Mouse (Mus musculus) neural tube, embryonic 13.5 days (tissue): ENCODE results near the gene Meis1. TPM values are rescaled to one million over a fixed set of nuclear protein-coding genes. Genes with fewer than 3 reads are reported as not detected.

Experiments used
- ATAC-seq: fragments of 200-750 bp; cut with Nextera tagmentation; 2 replicates; pipeline ENCODE4 v1.8.0; 2017; ENCODE audit warnings: low read depth, mild to moderate bottlenecking, moderate TSS enrichment, moderate library complexity
- H3K27ac ChIP-seq: fragments of 300-500 bp; sonication (generic); replicated peaks from 2 replicates; pipeline ENCODE4 v1.5.1; 2015; ENCODE audit warnings: moderate library complexity, mild to moderate bottlenecking, inconsistent platforms
- H3K27me3 ChIP-seq: fragments of 300-500 bp; sonication (generic); 2 replicates; pipeline ENCODE4 v1.6.1; 2015; ENCODE audit warnings: mild to moderate bottlenecking, inconsistent platforms
- H3K36me3 ChIP-seq: fragments of 300-500 bp; sonication (generic); 2 replicates; pipeline ENCODE4 v1.6.1; 2015; ENCODE audit warnings: mild to moderate bottlenecking, inconsistent platforms
- H3K4me1 ChIP-seq: fragments of 300-500 bp; sonication (generic); replicated peaks from 2 replicates; pipeline ENCODE4 v1.6.1; 2015; ENCODE audit warnings: inconsistent platforms
- H3K4me2 ChIP-seq: fragments of 300-500 bp; sonication (generic); 2 replicates; pipeline ENCODE4 v1.6.1; 2015; ENCODE audit warnings: inconsistent platforms, mild to moderate bottlenecking, moderate library complexity
- H3K4me3 ChIP-seq: fragments of 300-500 bp; sonication (generic); 2 replicates; pipeline ENCODE4 v1.5.1; 2015; ENCODE audit warnings: mild to moderate bottlenecking, inconsistent platforms
- H3K9ac ChIP-seq: fragments of 300-500 bp; sonication (generic); 2 replicates; pipeline ENCODE4 v1.6.1; 2015; ENCODE audit warnings: moderate library complexity, mild to moderate bottlenecking, inconsistent platforms
- H3K9me3 ChIP-seq: fragments of 300-500 bp; sonication (generic); 2 replicates; pipeline ENCODE4 v1.6.1; 2016; ENCODE audit warnings: inconsistent platforms
- WGBS: fragments of 180-500 bp; shearing (Covaris S2); methylation state at CpG from one replicate; pipeline ENCODE4 v1.1.7; 2015; 5-methylcytosine and 5-hydroxymethylcytosine counted together
- polyA plus RNA-seq: library from polyadenylated mRNA; unstranded; fragments of >200 nt; fragmentation: Nextera tagmentation; extraction: Ambion mirVana; gene quantifications from 2 replicates; pipeline ENCODE4 v1.2.1, GENCODE M21; 2015

Gene Meis1
- polyA plus RNA-seq, 1 experiment from 2014 or later = 159 TPM

- ATAC-seq = no peak
- H3K4me1 ChIP-seq = peaks cover 38% of the 10 kb centered on the region
- no peaks in the 10 kb centered on the region for H3K27me3 ChIP-seq
- H3K4me3 ChIP-seq = no peak overlapping the region
- no peak overlapping the region for H3K4me2 ChIP-seq
- H3K9me3 ChIP-seq = no peaks in the 10 kb centered on the region
- H3K36me3 ChIP-seq = peaks cover 3% of the 10 kb centered on the region; the same call in 1 of the 2 replicates
- WGBS = 74% methylated on average over 7 of the region's 7 CpGs
- no peak overlapping the region for H3K9ac ChIP-seq
- H3K27ac ChIP-seq = no peak overlapping the region
Observed at GRCm38 (mm10) chr11:18955969-18956368, 62.8 kb downstream of the Meis1 start.

- Histone ChIP-seq H3K4me2 (no peak overlapping the region), H3K4me1 (peaks cover 36% of the 10 kb centered on the region), H3K9me3 (no peaks in the 10 kb centered on the region), H3K27ac (no peak overlapping the region), H3K27me3 (no peaks in the 10 kb centered on the region), H3K4me3 (no peak overlapping the region), H3K36me3 (peaks cover 3% of the 10 kb centered on the region; the same call in 1 of the 2 replicates), H3K9ac (no peak overlapping the region)
- 52% methylated on average over 2 of the region's 2 CpGs for WGBS
- no peak for ATAC-seq
Observed at GRCm38 (mm10) chr11:18954852-18955251, 63.9 kb downstream of the Meis1 start.

- no peak for ATAC-seq
- H3K9ac ChIP-seq = no peak overlapping the region
- no peaks in the 10 kb centered on the region for H3K27me3 ChIP-seq
- H3K9me3 ChIP-seq = no peaks in the 10 kb centered on the region
- WGBS = 87% methylated on average over 7 of the region's 7 CpGs
- peaks cover 36% of the 10 kb centered on the region for H3K4me1 ChIP-seq
- no peak overlapping the region for H3K4me2 ChIP-seq
- H3K27ac ChIP-seq = no peak overlapping the region
- no peak overlapping the region for H3K4me3 ChIP-seq
- no peaks in the 10 kb centered on the region for H3K36me3 ChIP-seq
Observed at GRCm38 (mm10) chr11:18953892-18954291, 64.9 kb downstream of the Meis1 start.

- Histone ChIP-seq H3K4me2 (no peak overlapping the region), H3K4me1 (peaks cover 38% of the 10 kb centered on the region), H3K36me3 (0 out of 2 replicates have a peak, but pooled peaks cover 3% of the 10 kb centered on the region), H3K4me3 (no peak overlapping the region), H3K9ac (no peak overlapping the region), H3K27me3 (no peaks in the 10 kb centered on the region), H3K9me3 (no peaks in the 10 kb centered on the region), H3K27ac (no peak overlapping the region)
- ATAC-seq = no peak
- WGBS = 90% methylated on average over 13 of the region's 13 CpGs
Observed at GRCm38 (mm10) chr11:18948600-18949295, 70.0 kb downstream of the Meis1 start.

- Histone ChIP-seq H3K4me1 (peaks cover 50% of the 10 kb centered on the region), H3K27ac (no peak overlapping the region), H3K36me3 (0 out of 2 replicates have a peak, but pooled peaks cover 3% of the 10 kb centered on the region), H3K9ac (no peak overlapping the region), H3K4me3 (no peak overlapping the region), H3K27me3 (no peaks in the 10 kb centered on the region), H3K4me2 (no peak overlapping the region), H3K9me3 (no peaks in the 10 kb centered on the region)
- WGBS = 73% methylated on average over 3 of the region's 3 CpGs
- no peak for ATAC-seq
Observed at GRCm38 (mm10) chr11:18947434-18947833, 71.4 kb downstream of the Meis1 start.

- H3K9me3 ChIP-seq = no peaks in the 10 kb centered on the region
- H3K36me3 ChIP-seq = 0 out of 2 replicates have a peak, but pooled peaks cover 3% of the 10 kb centered on the region
- WGBS = 37% methylated on average over 3 of the region's 3 CpGs
- H3K4me2 ChIP-seq = no peak overlapping the region
- no peak for ATAC-seq
- no peak overlapping the region for H3K27ac ChIP-seq
- H3K9ac ChIP-seq = no peak overlapping the region
- H3K27me3 ChIP-seq = no peaks in the 10 kb centered on the region
- H3K4me1 ChIP-seq = peaks cover 61% of the 10 kb centered on the region
- H3K4me3 ChIP-seq = no peak overlapping the region
Observed at GRCm38 (mm10) chr11:18945778-18946177, 73.0 kb downstream of the Meis1 start.

GRCm38 (mm10) chr11:18944972-18945625 is 73.7 kb downstream of the Meis1 start:
- Histone ChIP-seq H3K27me3 (no peaks in the 10 kb centered on the region), H3K4me3 (no peak overlapping the region), H3K9me3 (no peaks in the 10 kb centered on the region), H3K27ac (peak overlapping the region; percentile 61), H3K36me3 (0 out of 2 replicates have a peak, but pooled peaks cover 3% of the 10 kb centered on the region), H3K4me1 (peaks cover 67% of the 10 kb centered on the region), H3K4me2 (no peak overlapping the region), H3K9ac (peak overlapping the region; percentile 9; the same call in 1 of the 2 replicates)
- WGBS = 48% methylated on average over 14 of the region's 14 CpGs
- ATAC-seq = no peak

GRCm38 (mm10) chr11:18944209-18944608 is 74.6 kb downstream of the Meis1 start:
- H3K27ac ChIP-seq = peak overlapping the region; percentile 15; the same call in 1 of the 2 replicates
- no peak overlapping the region for H3K4me3 ChIP-seq
- H3K4me1 ChIP-seq = peaks cover 74% of the 10 kb centered on the region
- no peaks in the 10 kb centered on the region for H3K27me3 ChIP-seq
- H3K36me3 ChIP-seq = 0 out of 2 replicates have a peak, but pooled peaks cover 3% of the 10 kb centered on the region
- H3K9ac ChIP-seq = no peak overlapping the region
- no peaks in the 10 kb centered on the region for H3K9me3 ChIP-seq
- no peak overlapping the region for H3K4me2 ChIP-seq
- 47% methylated on average over 7 of the region's 7 CpGs for WGBS
- no peak for ATAC-seq

GRCm38 (mm10) chr11:18942990-18943389 is 75.8 kb downstream of the Meis1 start:
- WGBS = 64% methylated on average over 2 of the region's 2 CpGs

GRCm38 (mm10) chr11:18940916-18941315 is 77.9 kb downstream of the Meis1 start:
- WGBS = 8% methylated on average over 4 of the region's 4 CpGs

More at GRCm38 (mm10) chr11:18942990-18943389, 75.8 kb downstream of the Meis1 start:
- H3K9me3 ChIP-seq = no peaks in the 10 kb centered on the region
- H3K4me2 ChIP-seq = no peak overlapping the region
- H3K9ac ChIP-seq = no peak overlapping the region
- no peak for ATAC-seq
- H3K27me3 ChIP-seq = no peaks in the 10 kb centered on the region
- 0 out of 2 replicates have a peak overlapping the region, but pooled peaks have one; percentile 1 for H3K27ac ChIP-seq
- H3K4me3 ChIP-seq = no peak overlapping the region
- 0 out of 2 replicates have a peak, but pooled peaks cover 3% of the 10 kb centered on the region for H3K36me3 ChIP-seq
- H3K4me1 ChIP-seq = peaks cover 82% of the 10 kb centered on the region

GRCm38 (mm10) chr11:18934921-18935320 is 83.9 kb downstream of the Meis1 start:
- no peak overlapping the region for H3K4me3 ChIP-seq
- 78% methylated on average over 6 of the region's 6 CpGs for WGBS
- H3K36me3 ChIP-seq = peaks cover 9% of the 10 kb centered on the region
- ATAC-seq = no peak
- H3K27me3 ChIP-seq = no peaks in the 10 kb centered on the region
- no peak overlapping the region for H3K9ac ChIP-seq
- H3K4me2 ChIP-seq = no peak overlapping the region
- H3K4me1 ChIP-seq = peaks cover 64% of the 10 kb centered on the region
- H3K27ac ChIP-seq = no peak overlapping the region; the same call in 1 of the 2 replicates
- no peaks in the 10 kb centered on the region for H3K9me3 ChIP-seq

More at GRCm38 (mm10) chr11:18940916-18941315, 77.9 kb downstream of the Meis1 start:
- Histone ChIP-seq H3K27me3 (no peaks in the 10 kb centered on the region), H3K9me3 (no peaks in the 10 kb centered on the region), H3K4me2 (no peak overlapping the region), H3K9ac (no peak overlapping the region), H3K4me1 (peaks cover 82% of the 10 kb centered on the region), H3K36me3 (no peaks in the 10 kb centered on the region), H3K4me3 (no peak overlapping the region), H3K27ac (0 out of 2 replicates have a peak overlapping the region, but pooled peaks have one; percentile 40)
- peak; percentile 36; the same call in 1 of the 2 replicates for ATAC-seq
